Mouse (Mus musculus): ENCODE measurements around the gene Golga1.

Gene Golga1

GRCm38 (mm10) chr2:38974171-38974570 is 91.2 kb downstream of the Golga1 start:
- DNase-seq (ENCODE audit: low spot score) = no peak

- no peak for DNase-seq (ENCODE audit: low spot score)
Observed at GRCm38 (mm10) chr2:38973701-38974100, 91.6 kb downstream of the Golga1 start.

GRCm38 (mm10) chr2:38973223-38973622 is 92.1 kb downstream of the Golga1 start:
- no peak for DNase-seq (ENCODE audit: low spot score)

GRCm38 (mm10) chr2:38970057-38970456 is 95.3 kb downstream of the Golga1 start:
- no peak for DNase-seq (ENCODE audit: low spot score)

GRCm38 (mm10) chr2:38969650-38970049 is 95.7 kb downstream of the Golga1 start:
- no peak for DNase-seq (ENCODE audit: low spot score)
